Mouse (Mus musculus) stomach, postnatal 0 days (tissue): ENCODE results near the gene Clcn1.

Experiments used
- CTCF ChIP-seq: IDR thresholded peaks from 2 replicates; pipeline ENCODE4 v1.5.1; 2016; ENCODE audit warnings: antibody characterized with exemption, low read depth, mild to moderate bottlenecking, moderate library complexity
- EP300 ChIP-seq: optimal IDR thresholded peaks from 2 replicates; pipeline ENCODE3; 2016; ENCODE audit warnings: antibody characterized with exemption

DNA sequence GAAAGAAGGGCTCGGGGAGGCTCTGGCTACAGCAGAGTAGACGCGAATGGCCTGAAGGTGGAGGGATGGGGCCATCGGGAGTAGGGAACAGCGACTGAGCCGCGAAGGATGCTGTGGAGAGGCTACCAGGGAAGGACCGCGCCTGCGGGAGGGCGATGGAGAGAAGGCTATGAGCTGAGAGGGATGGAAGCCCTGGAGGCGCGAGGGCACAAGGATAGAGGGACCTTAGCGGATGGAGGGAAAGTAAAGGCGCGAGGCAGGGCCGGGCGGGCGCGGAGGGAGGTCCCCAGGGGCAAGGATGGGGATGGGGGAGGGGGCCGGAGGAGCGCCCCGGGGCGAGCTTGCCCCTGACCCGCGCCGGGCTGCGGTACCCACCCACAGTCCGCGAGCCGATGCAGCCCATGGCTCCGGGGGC is 37.6 kb downstream of the Clcn1 start:
- TF ChIP-seq CTCF (peak; percentile 3; the same call in 1 of the 2 replicates), EP300 (no peak)
